Comparison of ENCODE assay signal across 7 mouse cellular contexts in genomic region chr17:91092421-91093041, GRCm38 (mm10). TPM values are rescaled to one million over a fixed set of nuclear protein-coding genes. Genes with fewer than 3 reads are reported as not detected.
DNase-seq lines count a peak whose midpoint lies in the region; ATAC-seq and TF ChIP-seq lines count a peak whose summit lies in the region.

No protein-coding gene starts in this region.

- peak overlapping the region; percentile 65 for H3K9ac ChIP-seq in hindbrain, postnatal 0 days (replicated peaks; ENCODE audit: low read length)
- no peak overlapping the region for H3K9ac ChIP-seq in limb, embryonic 13.5 days

- peak; percentile 95 for ATAC-seq in frontal cortex, adult (ENCODE audit: low TSS enrichment)
- ATAC-seq in hindbrain, postnatal 0 days, result peak; percentile 94
- ATAC-seq in limb, embryonic 13.5 days (ENCODE audit: low FRiP score, low read depth), result peak; percentile 92

- H3K9me3 ChIP-seq in hindbrain, postnatal 0 days (ENCODE audit: low read length), result peaks cover 9% of the 10 kb centered on the region; the same call in 1 of the 2 replicates
- H3K9me3 ChIP-seq in limb, embryonic 13.5 days, result peaks cover 10% of the 10 kb centered on the region

- DNase-seq in adrenal gland, adult 2 months, result peak; percentile 42
- DNase-seq in cerebellum, adult 9-10 months, result peak; percentile 91
- DNase-seq in hindbrain, postnatal 0 days (ENCODE audit: low spot score), result peak; percentile 89
- peak; percentile 73 for DNase-seq in neural tube, embryonic 10.5 days (ENCODE audit: extremely low spot score, low spot score)
- DNase-seq in urinary bladder, adult 2 months (ENCODE audit: low spot score), result peak; percentile 25

- H3K27ac ChIP-seq in hindbrain, postnatal 0 days, result peak overlapping the region; percentile 93
- H3K27ac ChIP-seq in limb, embryonic 13.5 days, result no peak overlapping the region

- TF ChIP-seq CTCF in hindbrain, postnatal 0 days (IDR thresholded peaks at IDR 0.05; ENCODE audit: low read depth), result peak; percentile 55

- H3K36me3 ChIP-seq in hindbrain, postnatal 0 days (ENCODE audit: insufficient read depth, low read length), result peaks cover 11% of the 10 kb centered on the region; the same call in 1 of the 2 replicates
- no peaks in the 10 kb centered on the region for H3K36me3 ChIP-seq in limb, embryonic 13.5 days

- H3K4me1 ChIP-seq in hindbrain, postnatal 0 days (ENCODE audit: insufficient read depth, low read length), result peaks cover 2% of the 10 kb centered on the region; the same call in 1 of the 2 replicates
- H3K4me1 ChIP-seq in limb, embryonic 13.5 days, result no peaks in the 10 kb centered on the region

- WGBS in hindbrain, postnatal 0 days, result under 1% methylated on average over 21 of the region's 21 CpGs
- 2% methylated on average over 21 of the region's 21 CpGs for WGBS in limb, embryonic 13.5 days

- H3K4me2 ChIP-seq in hindbrain, postnatal 0 days (ENCODE audit: low read depth, low read length), result peak overlapping the region; percentile 56
- H3K4me2 ChIP-seq in limb, embryonic 13.5 days (replicated peaks), result peak overlapping the region; percentile 57

- no peaks in the 10 kb centered on the region for H3K27me3 ChIP-seq in hindbrain, postnatal 0 days (ENCODE audit: insufficient read depth, low read length)
- peaks cover 11% of the 10 kb centered on the region for H3K27me3 ChIP-seq in limb, embryonic 13.5 days

- peak overlapping the region; percentile 69 for H3K4me3 ChIP-seq in hindbrain, postnatal 0 days (ENCODE audit: low read length)
- peak overlapping the region; percentile 27 for H3K4me3 ChIP-seq in limb, embryonic 13.5 days

RNA-seq across cellular contexts. Expression of gene Nrxn1, which starts 0.3 kb away (rescaled TPM):
- 10 to 100 TPM in 1 of 2 experiments, 1 to 10 TPM in 1; 7.1 to 12.7 TPM for total RNA-seq in adrenal gland, adult 2 months (2021)
- polyA plus RNA-seq in adrenal gland, adult 2 months (2012; rRNA removed), result 5.2 and 5.3 TPM in 2 replicates
- 487 and 584 TPM in 2 replicates for total RNA-seq in hindbrain, postnatal 0 days (2014; rRNA removed)
- 198 and 217 TPM in 2 replicates for polyA plus RNA-seq in hindbrain, postnatal 0 days (2015; fragmentation: Nextera tagmentation; extraction: Ambion mirVana)
- 12.2 and 15.0 TPM in 2 replicates for polyA plus RNA-seq in limb, embryonic 13.5 days (2015; fragmentation: Nextera tagmentation; extraction: Ambion mirVana)
- polyA plus RNA-seq in urinary bladder, adult 2 months (2012; rRNA removed), result 0.23 and 0.24 TPM in 2 replicates

Comparison
In these comparisons a context has a peak if more than half of its experiments do, and no peak if none do; other contexts are left out.
1. DNase-seq: peak in every context shown above with its lines; median percentile 91 in cerebellum, adult 9-10 months; 89 in hindbrain, postnatal 0 days; 73 in neural tube, embryonic 10.5 days; 42 in adrenal gland, adult 2 months; 25 in urinary bladder, adult 2 months.
2. RNA of gene Nrxn1, which starts 0.3 kb away (polyA plus RNA-seq): 198 to 217 TPM in hindbrain, postnatal 0 days; 12.2 to 15.0 TPM in limb, embryonic 13.5 days, 5.2 to 5.3 TPM in adrenal gland, adult 2 months and 0.23 to 0.24 TPM in urinary bladder, adult 2 months; every median in the first group is over 10 times any median in the second.
3. Peak in every context shown above with its lines, with median percentiles within 50 percentile points of each other: ATAC-seq.